Mouse (Mus musculus) midbrain, postnatal 0 days (tissue): ENCODE data around the gene Cldn12. TPM values are rescaled to one million over a fixed set of nuclear protein-coding genes. Genes with fewer than 3 reads are reported as not detected.

Experiments
- ATAC-seq: fragments of 200-750 bp; cut with Nextera tagmentation; 2 replicates; pipeline ENCODE4 v1.8.0; 2017; ENCODE audit warnings: moderate number of reproducible peaks, mild to moderate bottlenecking, moderate TSS enrichment, moderate library complexity; ENCODE audit not compliant: low FRiP score
- DNase-seq: peaks from one replicate; pipeline ENCODE4 v3.0.0-alpha.2; 2015; ENCODE audit warnings: low spot score
- H3K27ac ChIP-seq: fragments of 300-500 bp; sonication (generic); 2 replicates; pipeline ENCODE4 v1.5.1; 2014; ENCODE audit warnings: low read depth, mild to moderate bottlenecking, low read length, mixed read lengths
- H3K27me3 ChIP-seq: fragments of 300-500 bp; sonication (generic); 2 replicates; pipeline ENCODE4 v1.6.1; 2014; ENCODE audit warnings: low read length, control low read depth, mixed read lengths; ENCODE audit not compliant: insufficient read depth
- H3K36me3 ChIP-seq: fragments of 300-500 bp; sonication (generic); 2 replicates; pipeline ENCODE4 v1.6.1; 2014; ENCODE audit warnings: low read length, control low read depth, mixed read lengths; ENCODE audit not compliant: insufficient read depth
- H3K4me1 ChIP-seq: fragments of 300-500 bp; sonication (generic); 2 replicates; pipeline ENCODE4 v1.6.1; 2014; ENCODE audit warnings: mild to moderate bottlenecking, control low read depth, antibody characterized with exemption, low read length, mixed read lengths; ENCODE audit not compliant: insufficient read depth
- H3K4me2 ChIP-seq: fragments of 300-500 bp; sonication (generic); 2 replicates; pipeline ENCODE4 v1.6.1; 2014; ENCODE audit warnings: low read depth, mild to moderate bottlenecking, low read length, mixed read lengths; ENCODE audit not compliant: poor library complexity, severe bottlenecking
- H3K4me3 ChIP-seq: fragments of 300-500 bp; sonication (generic); 2 replicates; pipeline ENCODE4 v1.5.1; 2014; ENCODE audit warnings: low read depth, mild to moderate bottlenecking, low read length, moderate library complexity
- H3K9ac ChIP-seq: fragments of 300-500 bp; sonication (generic); replicated peaks from 2 replicates; pipeline ENCODE4 v1.6.1; 2014; ENCODE audit warnings: mild to moderate bottlenecking, low read length, moderate library complexity, mixed read lengths; ENCODE audit not compliant: poor library complexity, severe bottlenecking
- H3K9me3 ChIP-seq: fragments of 300-500 bp; sonication (generic); 2 replicates; pipeline ENCODE4 v1.6.1; 2016; ENCODE audit warnings: low read length, control low read depth
- CTCF ChIP-seq: IDR thresholded peaks from 2 replicates; pipeline ENCODE4 v1.5.1; 2016; ENCODE audit warnings: antibody characterized with exemption, mild to moderate bottlenecking
- WGBS: fragments of 180-500 bp; shearing (Covaris S2); extraction: QIAGEN DNeasy Blood & Tissue Kit; methylation state at CpG from one replicate; pipeline ENCODE4 v1.1.7; 2014; 5-methylcytosine and 5-hydroxymethylcytosine counted together
- polyA plus RNA-seq: library from polyadenylated mRNA; unstranded; fragments of >200 nt; fragmentation: Nextera tagmentation; extraction: Ambion mirVana; gene quantifications from 2 replicates; pipeline ENCODE4 v1.2.1, GENCODE M21; 2015
- total RNA-seq: library from RNA; depleted of rRNA; stranded (reverse); fragments of >200 nt; gene quantifications from 2 replicates; pipeline ENCODE4 v1.2.3, GENCODE M21; 2014

Gene Cldn12
- total and polyA plus RNA-seq, 2 experiments from 2014 or later = 14.5 to 16.7 TPM

DNA sequence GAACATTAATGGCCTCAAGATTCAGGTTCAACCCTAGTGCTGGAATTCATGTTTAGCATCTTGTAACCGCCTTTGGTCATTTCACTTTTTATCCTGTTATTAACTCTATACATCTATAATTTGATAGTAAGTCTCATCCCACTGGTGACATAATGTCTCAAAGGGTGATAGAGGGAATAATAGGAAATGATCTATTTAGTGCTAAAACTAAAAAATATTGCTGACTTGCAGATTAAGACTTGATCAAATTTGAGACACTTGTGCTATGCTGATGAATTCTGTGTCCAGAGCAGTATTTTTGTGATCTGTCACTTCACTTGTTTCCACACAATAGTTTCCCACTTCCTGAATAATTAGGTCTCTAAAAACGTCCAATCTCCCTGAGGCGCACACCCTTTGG lies 3.4 kb downstream of the Cldn12 start:
- no peak overlapping the region for H3K9ac ChIP-seq
- no peak for TF ChIP-seq CTCF
- no peaks in the 10 kb centered on the region for H3K4me1 ChIP-seq
- no peaks in the 10 kb centered on the region for H3K9me3 ChIP-seq
- no peak for DNase-seq
- H3K36me3 ChIP-seq = no peaks in the 10 kb centered on the region; the same call in 1 of the 2 replicates
- WGBS = 82% methylated on average over 3 of the region's 3 CpGs
- H3K27me3 ChIP-seq = no peaks in the 10 kb centered on the region
- no peak for ATAC-seq
- no peak overlapping the region for H3K4me2 ChIP-seq
- H3K4me3 ChIP-seq = no peak overlapping the region
- no peak overlapping the region for H3K27ac ChIP-seq

DNA sequence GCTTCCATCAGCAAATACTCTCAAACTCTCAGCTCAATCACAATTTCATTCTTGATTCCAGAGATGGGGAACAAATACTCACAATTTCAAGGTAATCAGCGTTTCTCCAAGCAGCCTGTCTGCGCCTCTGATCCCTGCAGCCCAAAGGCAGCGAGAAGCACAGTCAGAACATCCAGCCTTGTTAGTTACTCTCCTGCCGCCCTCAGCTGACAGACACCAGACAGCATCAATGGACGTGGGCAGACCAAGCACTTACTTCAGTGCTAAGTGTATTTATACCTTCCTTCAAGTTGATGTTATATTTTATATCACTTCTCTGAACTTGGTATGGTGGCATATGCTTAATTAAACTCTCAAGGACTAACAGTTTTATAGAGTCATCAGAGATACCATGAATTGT lies 3.8 kb downstream of the Cldn12 start:
- Histone ChIP-seq H3K36me3 (no peaks in the 10 kb centered on the region; the same call in 1 of the 2 replicates), H3K27me3 (no peaks in the 10 kb centered on the region), H3K4me2 (no peak overlapping the region), H3K9ac (no peak overlapping the region), H3K4me1 (no peaks in the 10 kb centered on the region), H3K4me3 (no peak overlapping the region), H3K9me3 (no peaks in the 10 kb centered on the region), H3K27ac (no peak overlapping the region)
- DNase-seq = no peak
- no peak for TF ChIP-seq CTCF
- WGBS = 72% methylated on average over 5 of the region's 5 CpGs
- no peak for ATAC-seq

DNA sequence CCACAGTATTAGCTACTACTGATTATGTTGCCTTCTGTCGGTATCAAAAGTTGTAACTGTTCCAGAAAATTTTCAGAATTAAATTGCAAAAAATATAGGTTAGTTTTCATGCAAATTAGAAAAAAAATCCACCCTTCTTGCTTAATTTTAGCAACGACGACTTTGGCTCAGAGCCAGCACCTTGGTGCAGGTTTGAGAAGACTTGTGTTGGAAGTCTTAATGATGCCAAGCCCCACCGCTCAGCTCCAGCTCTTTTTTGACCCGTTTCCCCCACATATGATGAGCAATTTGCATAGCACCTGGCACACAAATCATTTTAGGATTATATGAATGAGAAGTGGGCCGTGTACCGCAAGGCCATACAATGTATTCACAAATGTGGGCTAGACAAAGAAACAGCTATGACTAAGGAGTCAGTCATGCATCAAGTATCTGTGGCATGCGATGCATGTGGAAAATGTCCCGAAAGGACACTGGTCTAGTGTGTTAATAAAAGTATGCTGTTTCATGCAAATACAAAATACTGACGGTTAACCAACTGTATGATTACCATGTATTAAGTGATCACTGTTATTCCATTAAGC lies 4.4 kb downstream of the Cldn12 start:
- Histone ChIP-seq H3K9me3 (no peaks in the 10 kb centered on the region), H3K27ac (no peak overlapping the region), H3K4me3 (no peak overlapping the region), H3K27me3 (no peaks in the 10 kb centered on the region), H3K4me1 (no peaks in the 10 kb centered on the region), H3K36me3 (no peaks in the 10 kb centered on the region; the same call in 1 of the 2 replicates), H3K4me2 (no peak overlapping the region), H3K9ac (no peak overlapping the region)
- DNase-seq (no peak), ATAC-seq (no peak)
- WGBS = 64% methylated on average over 10 of the region's 10 CpGs
- TF ChIP-seq CTCF = no peak

DNA sequence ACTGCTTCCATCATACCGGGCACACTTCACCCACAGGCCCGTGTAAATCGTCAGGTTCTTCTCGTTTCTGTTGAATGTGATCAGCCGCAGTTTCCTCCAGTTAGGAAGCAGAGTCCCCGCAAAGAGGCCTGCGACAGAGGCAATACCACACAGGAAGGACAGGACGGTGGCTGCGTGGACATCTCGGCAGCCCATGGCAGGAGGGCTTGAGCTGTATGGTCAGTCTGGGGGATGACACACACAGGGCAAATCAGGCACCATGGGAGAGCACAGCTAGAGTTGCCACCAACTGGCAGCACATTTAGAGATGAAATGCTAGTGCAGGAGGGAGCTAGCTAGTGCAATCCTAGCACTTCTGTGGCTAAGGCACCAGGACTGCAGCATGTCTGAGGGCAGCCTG lies 6.5 kb downstream of the Cldn12 start:
- TF ChIP-seq CTCF = no peak
- DNase-seq (no peak), ATAC-seq (peak; percentile 27; the same call in 1 of the 2 replicates)
- H3K27ac ChIP-seq = no peak overlapping the region
- H3K27me3 ChIP-seq = no peaks in the 10 kb centered on the region
- no peaks in the 10 kb centered on the region for H3K9me3 ChIP-seq
- H3K4me2 ChIP-seq = peak overlapping the region; percentile 19; the same call in 1 of the 2 replicates
- H3K9ac ChIP-seq = no peak overlapping the region
- H3K36me3 ChIP-seq = no peaks in the 10 kb centered on the region; the same call in 1 of the 2 replicates
- H3K4me1 ChIP-seq = no peaks in the 10 kb centered on the region
- H3K4me3 ChIP-seq = no peak overlapping the region
- WGBS = 82% methylated on average over 10 of the region's 10 CpGs

DNA sequence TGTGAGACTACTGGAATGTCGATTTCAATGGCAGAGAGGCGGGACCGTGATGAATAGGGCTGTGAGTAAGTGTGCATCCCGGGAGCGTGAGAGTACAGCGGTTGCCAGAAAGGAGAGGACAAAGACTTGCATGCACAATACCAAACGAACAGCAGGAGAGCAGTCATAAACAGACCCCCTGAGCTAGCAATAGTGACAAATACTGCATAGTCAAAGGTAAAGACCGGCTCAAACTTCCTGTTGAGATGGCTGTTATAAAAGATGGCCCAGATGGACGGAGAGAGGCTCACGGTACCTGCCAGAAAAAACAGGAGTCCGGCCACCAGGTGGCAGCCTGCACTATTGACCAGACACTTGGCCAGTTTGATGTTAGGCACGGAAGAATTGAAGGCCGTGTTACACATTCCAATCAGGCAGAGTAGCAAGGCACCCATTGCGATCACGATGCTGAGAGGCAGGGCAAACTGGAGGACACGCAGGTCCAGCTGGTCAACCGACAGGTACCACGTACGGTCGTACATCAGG lies 7.0 kb downstream of the Cldn12 start:
- Histone ChIP-seq H3K4me2 (peak overlapping the region; percentile 19; the same call in 1 of the 2 replicates), H3K9ac (no peak overlapping the region), H3K4me1 (no peaks in the 10 kb centered on the region), H3K4me3 (no peak overlapping the region), H3K36me3 (no peaks in the 10 kb centered on the region; the same call in 1 of the 2 replicates), H3K9me3 (no peaks in the 10 kb centered on the region), H3K27ac (no peak overlapping the region), H3K27me3 (no peaks in the 10 kb centered on the region)
- ATAC-seq (peak; percentile 70), DNase-seq (peak; percentile 81)
- TF ChIP-seq CTCF = peak; percentile 82
- 26% methylated on average over 20 of the region's 20 CpGs for WGBS

DNA sequence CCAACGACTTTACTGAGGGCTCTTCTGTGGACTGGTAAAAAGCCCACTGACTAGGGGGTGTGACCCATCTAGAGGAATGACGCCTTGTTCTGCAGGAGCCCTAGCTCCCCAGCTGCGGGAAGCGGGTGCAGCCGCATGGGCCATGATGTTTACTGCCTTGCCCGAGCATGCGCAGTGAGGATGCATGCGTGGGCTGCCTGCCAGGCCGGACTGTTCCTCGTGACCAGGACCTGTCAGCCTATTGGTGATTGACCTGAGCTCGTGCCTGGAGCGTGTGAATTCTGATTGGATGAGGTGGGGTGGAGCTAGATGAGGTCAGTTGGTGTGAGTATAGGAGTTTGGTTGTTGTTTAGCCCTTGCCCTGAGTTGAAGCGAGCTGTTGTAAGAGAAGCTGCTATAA lies 10.3 kb downstream of the Cldn12 start:
- H3K4me2 ChIP-seq = no peak overlapping the region
- no peaks in the 10 kb centered on the region for H3K4me1 ChIP-seq
- H3K27me3 ChIP-seq = no peaks in the 10 kb centered on the region
- TF ChIP-seq CTCF = no peak
- H3K9ac ChIP-seq = no peak overlapping the region
- DNase-seq = peak; percentile 28
- no peaks in the 10 kb centered on the region for H3K9me3 ChIP-seq
- no peak for ATAC-seq
- no peak overlapping the region for H3K4me3 ChIP-seq
- WGBS = 88% methylated on average over 13 of the region's 13 CpGs
- H3K27ac ChIP-seq = no peak overlapping the region
- H3K36me3 ChIP-seq = no peaks in the 10 kb centered on the region
